Mouse (Mus musculus) T-helper 17 cell (primary cell): ENCODE measurements around the gene Sucla2.
"Not testable (repeated sequence)": the region's sequence is repeated elsewhere in the genome, so short reads cannot be mapped to it uniquely, and the experiment has no call there.

Experiments
- in situ Hi-C, 2 experiments: fragments of 300-600 bp; cut with MboI, MseI; formaldehyde crosslinking; loops; 1 replicate in 1 of 2; 2 replicates in 1 of 2; pipeline ENCODE4 v1.15.1; 2025; ENCODE audit warnings: high pct_unique_total_duplicates in 2 of 2

Sucla2 gene

GRCm38 (mm10) chr14:73508630-73509395 lies 16.3 kb upstream of the Sucla2 start:
- in situ Hi-C loops = no loop called here

GRCm38 (mm10) chr14:73509765-73510423 lies 15.2 kb upstream of the Sucla2 start, which contains the start of gene Med4:
Gene Med4 (plus strand): TSS chr14:73510025.
- in situ Hi-C loops = no loop called here

- in situ Hi-C loops = no loop called here
These were observed 983 bp upstream of the Sucla2 start for GRCm38 (mm10) chr14:73524136-73524535.

- in situ Hi-C loops = not testable (repeated sequence)
These were observed 3.5 kb downstream of the Sucla2 start for GRCm38 (mm10) chr14:73528661-73529060.

GRCm38 (mm10) chr14:73533755-73534465 lies 8.8 kb downstream of the Sucla2 start:
- in situ Hi-C loops = loop anchor here in 1 of 2 experiments (5.0 kb wide), 1 partner anchor 1183 kb away; no protein-coding TSS in a partner anchor

GRCm38 (mm10) chr14:73535641-73536040 lies 10.5 kb downstream of the Sucla2 start:
- in situ Hi-C loops = no loop called here

GRCm38 (mm10) chr14:73543781-73544180 lies 18.7 kb downstream of the Sucla2 start:
- in situ Hi-C loops = no loop called here

GRCm38 (mm10) chr14:73547034-73547433 lies 21.9 kb downstream of the Sucla2 start:
- in situ Hi-C loops = no loop called here

GRCm38 (mm10) chr14:73548051-73548450 lies 22.9 kb downstream of the Sucla2 start, which contains the start of gene Nudt15:
Gene Nudt15 (minus strand): TSS chr14:73548242.
- in situ Hi-C loops = no loop called here

- in situ Hi-C loops = no loop called here
These were observed 25.2 kb downstream of the Sucla2 start for GRCm38 (mm10) chr14:73550291-73550690.

GRCm38 (mm10) chr14:73550732-73551131 lies 25.6 kb downstream of the Sucla2 start:
- in situ Hi-C loops = no loop called here

GRCm38 (mm10) chr14:73551164-73551563 lies 26.0 kb downstream of the Sucla2 start:
- in situ Hi-C loops = no loop called here

- in situ Hi-C loops = no loop called here
These were observed 27.4 kb downstream of the Sucla2 start for GRCm38 (mm10) chr14:73552341-73553121.

- in situ Hi-C loops = no loop called here
These were observed 28.1 kb downstream of the Sucla2 start for GRCm38 (mm10) chr14:73553122-73553696.

- in situ Hi-C loops = not testable (repeated sequence)
These were observed 44.7 kb downstream of the Sucla2 start for GRCm38 (mm10) chr14:73569831-73570230.

- in situ Hi-C loops = no loop called here
These were observed 46.0 kb downstream of the Sucla2 start for GRCm38 (mm10) chr14:73571143-73571542.

- in situ Hi-C loops = no loop called here
These were observed 48.9 kb downstream of the Sucla2 start for GRCm38 (mm10) chr14:73574053-73574452.

- in situ Hi-C loops = no loop called here
These were observed 51.2 kb downstream of the Sucla2 start for GRCm38 (mm10) chr14:73576336-73576735.

- in situ Hi-C loops = no loop called here
These were observed 63.0 kb downstream of the Sucla2 start for GRCm38 (mm10) chr14:73588080-73588479.

- in situ Hi-C loops = no loop called here
These were observed 67.0 kb downstream of the Sucla2 start for GRCm38 (mm10) chr14:73592166-73592565.

GRCm38 (mm10) chr14:73599720-73600119 lies 74.6 kb downstream of the Sucla2 start:
- in situ Hi-C loops = no loop called here
